Mouse (Mus musculus) Patski (cell line): ENCODE measurements around the gene Lims1. TPM values are rescaled to one million over a fixed set of nuclear protein-coding genes. Genes with fewer than 3 reads are reported as not detected.

ENCODE experiments used
- ATAC-seq: fragments of 100-300 bp; one replicate; pipeline ENCODE4 v1.8.0; 2021
- CTCF ChIA-PET: fragments of 350-600 bp; sonication (Branson Sonifier 250); formaldehyde crosslinking; loops from one replicate; lab custom pipeline; 2022; ENCODE audit warnings: inconsistent platforms; lab: Charles Lee
- POLR2A ChIA-PET: fragments of 350-600 bp; sonication (Branson Sonifier 250); formaldehyde crosslinking; loops from one replicate; lab custom pipeline; 2022; ENCODE audit warnings: antibody characterized with exemption, inconsistent platforms; lab: Charles Lee
- DNase-seq: peaks from one replicate; pipeline ENCODE4 v3.0.0-alpha.2; 2011; ENCODE audit warnings: low read depth, low spot score
- H3K27me3 ChIP-seq: fragments of 371-371 bp; one replicate; pipeline ENCODE4 v1.5.1; 2021
- CTCF ChIP-seq: fragments of 100-300 bp; IDR thresholded peaks from one replicate; pipeline ENCODE4 v1.5.1; 2021
- in situ Hi-C: fragments of 300-500 bp; cut with MboI; formaldehyde crosslinking; loops from 3 replicates; pipeline ENCODE4 v1.11.1; 2018; ENCODE audit warnings: low pct_unique_long_range_greater_than_20kb, mixed read lengths
- polyA plus RNA-seq: library from polyadenylated mRNA; unstranded; gene quantifications from one replicate; pipeline ENCODE4 v1.2.3, GENCODE M21; 2021

Gene Lims1
- polyA plus RNA-seq, 1 experiment from 2014 or later, result 56.0 TPM

GRCm38 (mm10) chr10:58393026-58394014 is 70.1 kb downstream of the Lims1 start:
- no peak for DNase-seq
- ChIA-PET POLR2A (interaction anchor here (1.2 kb wide), 1 partner anchor 9 kb away, joined by 3 read pairs; no protein-coding TSS in a partner anchor), CTCF (interaction anchor here (0.8 to 2.1 kb wide), 5 partner anchors 8 to 24 kb away, joined by 3 to 10 read pairs (median 5); no protein-coding TSS in a partner anchor)
- ATAC-seq, result no peak
- in situ Hi-C loops, result no loop called here
- H3K27me3 ChIP-seq, result no peaks in the 10 kb centered on the region
- no peak for TF ChIP-seq CTCF

- no peak for ATAC-seq
- CTCF ChIA-PET, result interaction anchor here (0.8 to 2.1 kb wide), 4 partner anchors 11 to 25 kb away, joined by 3 to 10 read pairs (median 4); no protein-coding TSS in a partner anchor
- POLR2A ChIA-PET, result no interaction called here
- no peak for DNase-seq
- in situ Hi-C loops, result no loop called here
- no peaks in the 10 kb centered on the region for H3K27me3 ChIP-seq
- TF ChIP-seq CTCF, result no peak
Observed at GRCm38 (mm10) chr10:58394170-58394569, 70.9 kb downstream of the Lims1 start.

- in situ Hi-C loops, result no loop called here
- no peak for TF ChIP-seq CTCF
- ChIA-PET CTCF (interaction anchor here (0.9 to 1.6 kb wide), 3 partner anchors 9 to 11 kb away, joined by 3 to 6 read pairs (median 3); no protein-coding TSS in a partner anchor), POLR2A (no interaction called here)
- DNase-seq (no peak), ATAC-seq (no peak)
- H3K27me3 ChIP-seq, result no peaks in the 10 kb centered on the region
Observed at GRCm38 (mm10) chr10:58395315-58395714, 72.0 kb downstream of the Lims1 start.

- ATAC-seq (no peak), DNase-seq (no peak)
- no peaks in the 10 kb centered on the region for H3K27me3 ChIP-seq
- ChIA-PET CTCF (interaction anchor here (0.9 to 1.6 kb wide), 3 partner anchors 10 to 11 kb away, joined by 3 to 6 read pairs (median 3); no protein-coding TSS in a partner anchor), POLR2A (interaction anchor here (1.3 kb wide), 1 partner anchor 42 kb away, joined by 3 read pairs; no protein-coding TSS in a partner anchor)
- no peak for TF ChIP-seq CTCF
- in situ Hi-C loops, result no loop called here
Observed at GRCm38 (mm10) chr10:58395723-58396122, 72.5 kb downstream of the Lims1 start.

- CTCF ChIA-PET, result interaction anchor here (1.4 to 1.6 kb wide), 2 partner anchors 9 to 12 kb away, joined by 4 to 6 read pairs; no protein-coding TSS in a partner anchor
- no peak for TF ChIP-seq CTCF
- POLR2A ChIA-PET, result interaction anchor here (1.3 kb wide), 1 partner anchor 43 kb away, joined by 3 read pairs; no protein-coding TSS in a partner anchor
- in situ Hi-C loops, result no loop called here
- DNase-seq (no peak), ATAC-seq (no peak)
- H3K27me3 ChIP-seq, result no peaks in the 10 kb centered on the region
Observed at GRCm38 (mm10) chr10:58396600-58396999, 73.3 kb downstream of the Lims1 start.

GRCm38 (mm10) chr10:58398941-58399340 is 75.7 kb downstream of the Lims1 start:
- TF ChIP-seq CTCF, result no peak
- ATAC-seq (no peak), DNase-seq (no peak)
- CTCF ChIA-PET, result interaction anchor here (0.9 kb wide), 1 partner anchor 15 kb away, joined by 3 read pairs; no protein-coding TSS in a partner anchor
- in situ Hi-C loops, result no loop called here
- POLR2A ChIA-PET, result no interaction called here
- no peaks in the 10 kb centered on the region for H3K27me3 ChIP-seq

GRCm38 (mm10) chr10:58401838-58402237 is 78.6 kb downstream of the Lims1 start:
- no peak for DNase-seq
- no peaks in the 10 kb centered on the region for H3K27me3 ChIP-seq
- POLR2A ChIA-PET, result interaction anchor here (1.0 kb wide), 1 partner anchor 9 kb away, joined by 3 read pairs; no protein-coding TSS in a partner anchor
- no peak for TF ChIP-seq CTCF
- CTCF ChIA-PET, result interaction anchor here (0.7 to 1.4 kb wide), 5 partner anchors 9 to 18 kb away, joined by 3 to 5 read pairs (median 4); no protein-coding TSS in a partner anchor
- ATAC-seq, result peak; percentile 60
- in situ Hi-C loops, result no loop called here

- ATAC-seq, result no peak
- in situ Hi-C loops, result no loop called here
- ChIA-PET POLR2A (interaction anchor here (0.6 kb wide), 1 partner anchor 1317 kb away, joined by 3 read pairs; no protein-coding TSS in a partner anchor), CTCF (interaction anchor here (0.8 to 2.2 kb wide), 8 partner anchors 10 to 124 kb away, joined by 3 to 7 read pairs (median 3); no protein-coding TSS in a partner anchor)
- TF ChIP-seq CTCF, result no peak
- no peaks in the 10 kb centered on the region for H3K27me3 ChIP-seq
- no peak for DNase-seq
Observed at GRCm38 (mm10) chr10:58404639-58405038, 81.4 kb downstream of the Lims1 start.

GRCm38 (mm10) chr10:58405285-58405948 is 82.2 kb downstream of the Lims1 start:
- no peak for TF ChIP-seq CTCF
- no peaks in the 10 kb centered on the region for H3K27me3 ChIP-seq
- ChIA-PET CTCF (interaction anchor here (0.8 to 2.2 kb wide), 7 partner anchors 10 to 125 kb away, joined by 3 to 7 read pairs (median 3); no protein-coding TSS in a partner anchor), POLR2A (interaction anchor here (0.6 kb wide), 1 partner anchor 1316 kb away, joined by 3 read pairs; no protein-coding TSS in a partner anchor)
- DNase-seq (no peak), ATAC-seq (peak; percentile 54)
- in situ Hi-C loops, result no loop called here
